Mouse (Mus musculus) CH12.LX (cell line): ENCODE results near the gene Olfr374.

Experiments
- CHD1 ChIP-seq: IDR thresholded peaks from 2 replicates; pipeline ENCODE4 v1.6.1; 2012; ENCODE audit warnings: low read depth, low read length, improper control_type of control experiment, inconsistent platforms
- CHD2 ChIP-seq: IDR thresholded peaks from 2 replicates; pipeline ENCODE4 v1.6.1; 2011; ENCODE audit warnings: low read length, improper control_type of control experiment
- CTCF ChIP-seq, 2 experiments: IDR thresholded peaks in 1 of 2; conservative IDR thresholded peaks in 1 of 2; 2 replicates each; pipeline ENCODE4 v1.5.1; 2011 to 2012; ENCODE audit warnings: low read depth in 2 of 2, low read length in 2 of 2, improper control_type of control experiment in 1 of 2, inconsistent platforms in 1 of 2, mild to moderate bottlenecking in 1 of 2, moderate library complexity in 1 of 2
- EP300 ChIP-seq: IDR thresholded peaks from 2 replicates; pipeline ENCODE4 v1.6.1; 2011; ENCODE audit warnings: low read length, improper control_type of control experiment
- HCFC1 ChIP-seq: IDR thresholded peaks from 2 replicates; pipeline ENCODE4 v1.6.1; 2012; ENCODE audit warnings: low read depth, mild to moderate bottlenecking, inconsistent platforms, low read length, improper control_type of control experiment
- KAT2A ChIP-seq: IDR thresholded peaks from 2 replicates; pipeline ENCODE4 v1.6.1; 2012; ENCODE audit warnings: low read length, improper control_type of control experiment, inconsistent platforms; ENCODE audit not compliant: insufficient replicate concordance
- MEF2A ChIP-seq: IDR thresholded peaks from 2 replicates; pipeline ENCODE4 v1.6.1; 2014; ENCODE audit warnings: low read depth, mild to moderate bottlenecking, inconsistent platforms, low read length, improper control_type of control experiment, borderline replicate concordance
- NRF1 ChIP-seq: IDR thresholded peaks from 2 replicates; pipeline ENCODE4 v1.6.1; 2014; ENCODE audit warnings: low read depth, mild to moderate bottlenecking, inconsistent platforms, low read length, improper control_type of control experiment, moderate library complexity
- POLR2A ChIP-seq: IDR thresholded peaks from 2 replicates; pipeline ENCODE4 v1.6.1; 2011; ENCODE audit warnings: low read depth, mild to moderate bottlenecking, improper control_type of control experiment, low read length
- RAD21 ChIP-seq: IDR thresholded peaks from 2 replicates; pipeline ENCODE4 v1.6.1; 2011; ENCODE audit warnings: low read depth, mild to moderate bottlenecking, low read length, improper control_type of control experiment, moderate library complexity
- USF1 ChIP-seq: IDR thresholded peaks from 2 replicates; pipeline ENCODE4 v1.6.1; 2014; ENCODE audit warnings: low read depth, mild to moderate bottlenecking, inconsistent platforms, low read length, improper control_type of control experiment

DNA sequence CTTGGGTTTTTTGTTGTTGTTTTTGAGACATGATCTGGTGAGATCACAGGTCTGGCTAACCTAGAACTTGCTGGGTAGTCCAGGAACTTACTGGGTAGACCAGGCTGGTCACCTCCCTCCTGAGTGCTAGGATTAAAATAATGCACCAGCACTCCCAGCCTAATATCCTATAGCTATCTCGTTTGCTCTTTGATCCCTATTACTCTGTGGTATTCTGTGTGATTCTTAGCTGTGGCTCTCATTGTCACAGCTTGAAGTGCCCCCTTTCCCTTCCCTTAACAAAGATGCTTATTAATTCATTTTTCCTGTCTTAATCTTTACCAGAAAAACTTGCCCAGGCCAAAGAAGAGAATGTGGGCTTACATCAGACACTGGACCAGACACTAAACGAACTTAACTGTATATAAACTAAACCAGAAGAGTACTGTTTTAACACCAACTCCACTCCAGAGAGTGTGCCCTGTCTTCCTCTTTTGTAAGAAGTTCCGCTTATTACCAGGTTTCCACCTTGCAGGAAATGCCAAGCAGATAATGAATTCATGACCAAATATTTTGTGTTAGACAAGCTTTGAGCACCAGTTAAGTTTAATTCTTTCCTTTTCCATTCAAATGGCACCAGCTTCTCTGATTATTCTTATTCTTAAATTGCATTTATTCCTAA lies 44.7 kb downstream of the Olfr374 start:
- TF ChIP-seq CTCF (conservative IDR thresholded peaks at IDR 0.05 in 1 of 2, IDR thresholded peaks at IDR 0.05 in 1 of 2; ENCODE audit: low read depth in 2 of 2, low read length in 2 of 2) (no peak), EP300 (no peak), HCFC1 (no peak), CHD1 (no peak), KAT2A (no peak), MEF2A (no peak), USF1 (no peak), POLR2A (no peak), CHD2 (no peak), NRF1 (no peak), RAD21 (no peak)
